Mouse (Mus musculus) right cerebral cortex, adult 18-20 months (tissue): Measurements from ENCODE around the gene Plod3.
A peak's percentile ranks its signal among the peaks of the same experiment; 100 is the strongest.

Experiments used
- DNase-seq: peaks from one replicate; pipeline ENCODE4 v3.0.0; 2022; ENCODE audit warnings: mixed read lengths

Plod3 gene

DNA sequence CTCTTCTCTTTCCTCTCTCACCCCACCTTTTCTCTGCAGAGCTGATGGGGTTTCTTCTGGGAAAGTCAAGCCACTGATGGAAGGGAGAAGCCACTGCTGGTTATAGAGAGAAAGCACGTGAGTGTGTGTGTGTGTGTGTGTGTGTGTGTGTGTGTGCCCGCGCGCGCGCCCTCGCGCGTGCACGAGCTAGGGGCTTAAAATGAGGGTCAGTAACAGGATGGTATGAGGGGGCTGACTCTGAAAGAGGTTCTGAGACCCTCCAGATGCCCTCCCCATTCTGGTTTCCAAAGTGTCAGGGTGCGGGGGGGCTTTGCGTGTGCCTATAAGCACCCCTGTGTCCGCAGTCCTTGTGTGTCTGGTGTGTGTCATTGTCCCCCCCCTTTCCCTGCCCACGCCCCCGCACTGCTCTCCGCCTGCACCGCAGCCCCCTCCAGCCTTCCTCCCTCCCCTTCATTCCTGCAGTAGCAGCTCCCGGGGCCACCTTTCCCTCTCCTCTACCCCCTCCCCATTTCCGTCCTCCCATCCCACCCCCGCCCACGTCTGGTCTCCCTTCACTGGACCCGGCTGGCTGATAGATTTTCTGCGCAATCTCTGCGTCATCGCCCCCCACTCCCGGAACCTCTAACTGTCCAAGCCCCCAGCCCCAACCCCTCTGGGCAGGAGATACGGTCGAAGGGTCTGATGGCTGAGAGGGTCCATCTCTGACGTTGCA is 41.9 kb downstream of the Plod3 start:
- no peak for DNase-seq

DNA sequence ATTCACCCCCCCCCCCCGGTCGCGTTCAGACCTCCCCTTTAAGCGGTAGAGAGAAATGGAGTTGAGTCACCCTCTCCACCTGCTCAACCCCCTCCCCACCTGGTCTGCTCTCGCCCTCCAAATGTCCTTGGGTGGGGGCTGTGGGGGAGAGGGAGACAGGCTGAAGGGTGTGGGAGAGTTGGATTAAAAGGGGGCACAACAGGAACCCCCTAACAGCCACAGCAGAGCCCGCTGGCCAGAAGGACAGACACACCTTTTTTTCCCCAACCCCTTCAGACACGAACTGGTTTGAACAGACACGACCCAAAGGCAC is 42.4 kb downstream of the Plod3 start:
- no peak for DNase-seq

DNA sequence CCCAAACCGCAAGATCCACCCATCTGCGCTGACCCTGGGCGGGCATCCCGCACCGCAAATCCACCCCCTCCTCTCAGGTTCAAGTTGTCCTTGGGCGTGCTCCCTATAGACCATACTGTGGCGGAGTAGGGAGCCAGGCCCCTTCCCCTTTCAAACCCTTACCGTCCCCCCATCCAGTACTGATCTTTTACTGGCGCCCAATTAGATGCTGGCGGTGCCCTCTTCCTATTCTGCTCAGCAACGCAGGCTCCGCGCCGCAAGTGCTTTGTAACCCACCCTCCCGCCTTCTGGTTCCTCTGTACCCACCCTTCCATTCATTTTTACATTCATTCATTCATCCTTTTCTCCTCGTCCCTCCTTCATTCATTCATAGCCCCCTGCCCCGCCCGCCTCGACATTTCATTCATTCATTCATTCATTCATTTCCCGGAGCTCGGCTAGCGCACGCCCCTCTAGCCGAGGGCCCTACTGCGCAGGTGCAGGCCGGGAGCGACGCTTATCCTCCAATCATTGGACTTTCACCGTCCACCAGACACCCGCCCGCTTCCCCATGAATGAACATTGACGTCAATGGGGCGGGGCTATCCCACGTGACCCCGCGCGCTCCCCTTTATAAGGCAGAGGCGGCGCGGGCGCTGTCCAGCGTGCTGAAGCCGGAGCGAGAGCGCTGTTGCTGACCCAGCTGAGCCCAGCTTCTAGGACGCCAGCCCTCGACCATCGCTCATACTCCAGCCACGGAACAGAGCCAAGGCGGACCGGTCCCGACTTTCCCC is 43.0 kb downstream of the Plod3 start:
- peak; percentile 96 for DNase-seq

DNA sequence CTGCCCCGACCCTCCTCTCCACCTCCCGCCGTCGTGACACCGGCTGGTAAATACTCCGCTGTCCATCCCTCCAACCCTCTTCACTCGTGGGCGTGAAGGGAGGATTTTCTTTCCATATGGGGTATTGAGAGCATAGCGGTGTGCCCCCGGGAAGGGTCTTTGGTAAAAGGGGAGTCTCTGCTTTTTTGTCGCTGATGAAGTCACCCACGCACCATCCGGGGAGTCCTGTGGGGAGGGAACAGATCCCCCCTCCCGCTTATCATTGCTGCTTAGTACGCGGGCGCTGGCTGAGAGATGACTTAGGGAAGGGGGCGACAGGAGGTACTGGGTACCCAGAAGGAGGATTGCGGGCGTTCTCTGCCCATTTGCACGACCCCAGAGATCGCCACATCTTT is 43.6 kb downstream of the Plod3 start:
- peak; percentile 75 for DNase-seq

DNA sequence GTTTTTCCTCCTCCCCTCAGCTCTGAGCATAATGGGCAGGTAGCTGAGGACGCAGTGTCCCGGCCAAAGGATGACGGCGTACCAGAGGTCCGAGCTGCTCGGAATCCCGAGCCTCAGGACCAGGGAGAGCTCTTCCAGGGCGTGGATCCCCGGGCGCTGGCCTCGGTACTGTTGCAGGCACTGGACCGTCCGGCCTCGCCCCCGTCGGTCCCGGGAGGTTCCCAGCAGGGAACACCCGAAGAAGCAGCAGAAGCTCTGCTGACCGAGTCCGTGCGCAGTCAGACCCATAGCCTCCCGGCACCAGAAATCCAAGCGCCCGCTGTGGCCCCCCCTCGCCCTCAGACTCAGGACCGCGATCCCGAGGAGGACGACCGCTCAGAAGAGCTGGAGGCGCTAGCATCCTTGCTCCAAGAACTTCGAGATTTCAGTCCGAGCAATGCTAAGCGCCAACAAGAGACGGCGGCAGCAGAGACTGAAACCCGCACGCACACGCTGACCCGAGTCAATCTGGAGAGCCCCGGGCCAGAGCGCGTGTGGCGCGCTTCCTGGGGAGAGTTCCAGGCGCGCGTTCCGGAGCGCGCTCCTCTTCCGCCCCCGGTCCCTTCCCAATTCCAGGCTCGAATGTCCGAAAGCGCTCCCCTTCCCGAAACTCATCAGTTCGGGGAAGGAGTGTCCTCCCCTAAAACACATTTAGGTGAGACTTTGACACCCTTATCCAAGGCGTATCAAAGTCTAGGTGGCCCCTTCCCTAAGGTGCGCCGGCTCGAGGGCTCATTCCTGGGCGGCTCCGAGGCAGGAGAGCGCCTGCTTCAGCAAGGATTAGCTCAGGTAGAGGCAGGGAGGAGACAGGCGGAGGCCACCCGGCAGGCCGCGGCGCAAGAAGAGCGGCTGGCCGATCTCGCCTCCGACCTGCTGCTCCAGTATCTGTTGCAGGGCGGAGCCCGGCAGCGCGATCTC is 44.5 kb downstream of the Plod3 start:
- no peak for DNase-seq

DNA sequence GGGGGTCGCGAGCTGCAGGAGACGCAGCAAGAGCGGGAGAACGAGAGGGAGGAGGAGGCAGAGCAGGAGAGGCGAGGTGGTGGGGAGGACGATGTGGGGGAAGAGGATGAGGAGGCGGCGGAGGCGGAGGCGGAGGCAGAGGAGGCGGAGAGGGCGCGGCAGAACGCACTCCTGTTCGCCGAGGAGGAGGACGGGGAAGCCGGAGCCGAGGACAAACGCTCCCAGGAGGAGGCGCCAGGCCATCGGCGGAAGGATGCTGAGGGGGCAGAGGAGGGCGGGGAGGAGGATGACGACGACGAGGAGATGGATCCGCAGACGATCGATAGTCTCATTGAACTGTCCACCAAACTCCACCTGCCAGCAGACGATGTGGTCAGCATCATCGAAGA is 45.2 kb downstream of the Plod3 start:
- DNase-seq: peak; percentile 76

DNA sequence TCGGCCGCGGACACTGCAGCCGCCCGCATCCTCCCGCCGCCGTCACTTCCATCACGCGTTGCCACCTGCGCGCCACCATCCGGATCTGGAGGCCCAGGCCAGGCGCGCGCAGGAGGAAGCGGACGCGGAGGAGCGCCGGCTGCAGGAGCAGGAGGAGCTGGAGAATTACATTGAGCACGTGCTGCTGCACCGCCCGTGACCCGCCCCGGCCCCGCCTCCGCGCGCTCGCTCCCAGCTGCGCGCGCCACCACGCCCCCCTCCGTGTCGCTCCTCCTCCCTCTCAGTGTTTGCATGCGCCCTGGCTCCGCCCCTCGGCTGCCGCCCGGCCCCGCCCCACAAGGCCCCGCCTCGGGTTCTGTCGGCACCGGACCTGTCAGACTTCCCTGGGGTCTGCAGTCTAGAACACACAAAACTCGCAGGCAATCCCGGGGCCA is 45.8 kb downstream of the Plod3 start:
- DNase-seq: peak; percentile 91

DNA sequence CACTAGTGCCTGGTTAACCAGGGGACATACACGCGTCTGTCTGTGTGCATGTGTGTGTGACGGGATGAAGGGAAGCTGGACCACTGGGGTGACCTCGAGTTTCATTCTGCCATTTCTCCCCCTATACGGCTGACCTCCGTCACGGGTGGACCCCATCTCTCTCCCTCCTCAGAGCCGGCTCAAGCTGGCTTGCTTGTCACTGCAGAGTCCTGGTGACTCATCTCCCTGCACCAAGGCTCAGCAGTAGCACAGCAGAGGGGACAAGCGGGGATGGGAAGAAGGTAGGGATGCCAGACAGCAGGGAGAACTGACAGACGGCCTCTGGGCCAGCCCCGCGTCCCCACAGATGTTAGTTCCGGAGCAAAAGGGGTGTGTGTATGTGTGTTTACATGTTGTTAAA is 49.4 kb downstream of the Plod3 start:
- DNase-seq: peak; percentile 69

DNA sequence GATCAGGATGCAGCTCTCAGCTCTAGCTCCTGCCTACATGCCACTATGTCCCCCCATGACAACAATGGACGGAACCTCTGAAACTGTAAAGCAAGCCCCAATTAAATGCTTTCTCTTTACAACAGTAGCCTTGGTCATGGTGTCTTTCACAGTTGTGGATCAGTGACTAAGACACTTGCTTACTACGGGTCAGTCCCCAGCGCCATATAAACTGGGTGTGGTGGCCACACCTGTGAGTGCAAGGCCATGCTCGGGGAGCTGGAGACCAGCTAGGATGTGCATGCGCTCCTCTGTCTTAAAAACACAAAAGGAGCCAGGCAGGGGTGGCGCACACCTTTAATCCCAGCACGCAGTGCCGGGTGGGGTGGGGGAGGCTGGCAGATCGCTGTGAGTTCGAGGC is 52.6 kb downstream of the Plod3 start:
- DNase-seq: no peak

DNA sequence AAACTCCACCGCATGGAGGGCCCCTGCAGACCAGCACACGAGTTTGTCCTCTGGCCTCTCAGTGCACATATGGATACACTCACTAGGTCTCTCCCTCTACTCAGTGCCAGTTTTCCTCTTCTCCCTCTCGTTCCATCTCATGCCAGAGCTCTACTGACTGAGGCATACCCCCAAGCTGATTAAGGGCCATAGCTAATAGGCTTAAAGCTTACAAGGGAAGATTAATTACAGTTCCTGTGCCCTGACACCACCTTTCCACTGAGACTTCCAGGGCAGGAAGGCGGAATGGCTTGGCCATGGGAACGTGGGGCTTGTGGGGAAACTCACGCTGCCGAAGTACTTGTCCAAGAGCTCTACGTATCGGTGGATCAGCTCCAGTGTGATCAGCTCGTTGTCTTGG is 54.6 kb downstream of the Plod3 start:
- DNase-seq: no peak

DNA sequence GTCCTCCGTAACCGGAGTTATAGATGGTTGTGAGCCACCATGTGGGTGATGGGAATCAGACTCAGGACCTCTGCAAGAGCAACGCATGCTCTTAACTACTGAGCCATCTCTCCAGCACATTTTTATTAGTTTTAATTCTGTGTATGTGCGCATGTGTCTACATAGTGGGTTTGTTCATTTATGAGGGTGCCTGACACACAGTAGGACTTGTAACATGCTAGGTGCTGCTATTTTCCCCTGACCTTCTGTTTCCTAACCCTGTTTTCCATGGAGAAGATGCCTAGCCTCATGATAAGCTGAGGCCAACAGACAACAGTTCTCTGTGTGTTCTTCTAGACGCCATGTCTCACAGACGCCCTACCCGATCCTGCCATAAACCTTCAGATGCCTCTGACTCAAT is 57.2 kb downstream of the Plod3 start:
- DNase-seq: no peak

DNA sequence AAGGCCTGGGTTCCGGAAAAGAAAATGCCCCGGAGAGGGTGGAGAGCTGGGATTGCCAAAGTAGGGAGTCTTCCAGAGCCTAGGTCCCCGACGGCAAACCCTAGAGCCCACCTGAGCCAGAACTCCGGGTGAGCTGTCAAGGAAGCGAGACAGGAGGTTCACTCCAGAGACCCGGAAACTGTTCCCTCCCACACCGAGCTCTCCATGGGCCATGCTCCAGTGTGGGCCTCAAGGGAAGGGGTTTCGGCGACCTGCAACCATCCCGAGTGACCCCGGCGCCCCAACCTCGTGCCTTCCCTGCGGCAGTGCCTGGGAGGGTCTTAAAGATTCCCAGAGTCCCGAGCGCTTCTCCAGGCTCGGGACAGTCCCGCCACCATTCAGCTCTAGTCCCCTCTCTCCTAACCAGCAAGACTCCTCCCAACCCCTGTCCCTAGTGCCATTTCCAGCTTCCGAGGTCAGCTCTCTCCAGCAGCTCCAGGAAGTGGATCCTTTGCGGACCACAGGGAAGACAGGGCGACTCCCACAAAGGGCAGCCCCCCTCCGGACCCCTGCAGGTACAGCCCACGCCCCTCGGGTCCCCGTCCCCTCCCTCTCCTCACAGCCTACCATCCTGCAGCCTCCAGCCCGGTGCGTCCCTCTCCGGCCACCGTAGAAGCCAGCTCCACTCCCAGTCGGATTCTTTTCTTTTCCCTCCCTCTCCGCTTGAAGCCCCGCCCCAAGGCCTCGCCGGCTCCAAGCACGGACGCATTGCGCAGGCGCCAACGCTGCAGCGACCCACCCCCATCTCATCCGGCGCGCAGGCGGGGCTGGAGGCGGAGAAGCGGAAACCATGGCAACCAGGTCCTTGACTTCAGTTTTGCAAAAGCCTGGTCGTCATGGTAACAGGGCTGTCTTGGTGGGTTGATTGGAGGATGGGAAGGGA is 58.8 kb downstream of the Plod3 start, which contains the start of gene Ap1s1:
Gene Ap1s1 (minus strand): TSS at position 734 of the 922 bp plus-strand sequence.
- peak; percentile 99 for DNase-seq
